11 mouse cellular contexts compared by ENCODE assay signal in the genomic region with DNA sequence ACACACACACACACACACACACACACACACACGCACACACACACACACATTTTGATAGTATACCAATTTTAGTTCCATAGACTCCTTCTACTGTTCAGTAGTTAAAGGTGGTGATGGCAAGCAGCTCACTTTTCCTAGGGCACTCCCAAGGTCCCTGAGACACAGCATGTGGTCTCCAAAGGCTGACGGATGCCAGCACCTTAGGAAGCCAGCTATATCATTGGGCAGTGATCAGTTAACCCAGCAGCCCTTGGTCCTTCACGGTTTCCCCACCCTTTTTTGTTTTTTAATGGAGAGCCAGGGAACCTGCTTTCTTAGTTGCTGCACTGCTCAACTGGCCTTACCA. TPM values are rescaled to one million over a fixed set of nuclear protein-coding genes. Genes with fewer than 3 reads are reported as not detected.
DNase-seq lines count a peak whose midpoint lies in the region; ATAC-seq and TF ChIP-seq lines count a peak whose summit lies in the region.
"Had no signal": no experiment of that assay in that cellular context is flagged by ENCODE, and none has a peak within 500 bp of the region (broad histone marks: within the 10 kb centered on the region; RNA-seq: fewer than 3 reads in every experiment).

No protein-coding gene starts in this region.

- H3K9ac ChIP-seq in heart, postnatal 0 days (replicated peaks; ENCODE audit: low read depth, low read length) = no peak overlapping the region
- H3K9ac ChIP-seq in neural tube, embryonic 12.5 days = no peak overlapping the region
- 0 out of 2 replicates have a peak overlapping the region, but pooled peaks have one; percentile 40 for H3K9ac ChIP-seq in intestine, embryonic 16.5 days (ENCODE audit: low read depth, low read length)

- H3K4me3 ChIP-seq in heart, postnatal 0 days (ENCODE audit: low read depth, low read length) = no peak overlapping the region; the same call in 1 of the 2 replicates
- H3K4me3 ChIP-seq in neural tube, embryonic 12.5 days = no peak overlapping the region
- no peak overlapping the region for H3K4me3 ChIP-seq in intestine, embryonic 16.5 days (ENCODE audit: low read length)

- H3K27me3 ChIP-seq in heart, postnatal 0 days (ENCODE audit: control insufficient read depth, insufficient read depth, low read length) = no peaks in the 10 kb centered on the region
- H3K27me3 ChIP-seq in neural tube, embryonic 12.5 days (replicated peaks) = no peaks in the 10 kb centered on the region
- no peaks in the 10 kb centered on the region for H3K27me3 ChIP-seq in intestine, embryonic 16.5 days (replicated peaks; ENCODE audit: control insufficient read depth, insufficient read depth, low read length)

- ATAC-seq in heart, postnatal 0 days (ENCODE audit: insufficient read depth, low read depth) = no peak
- 0 out of 2 replicates have a peak, but pooled peaks have one; percentile 17 for ATAC-seq in neural tube, embryonic 12.5 days (ENCODE audit: low FRiP score, low read depth)
- ATAC-seq in intestine, embryonic 16.5 days = no peak

- WGBS in heart, postnatal 0 days = 49% methylated on average over 3 of the region's 3 CpGs
- 41% methylated on average over 3 of the region's 3 CpGs for WGBS in neural tube, embryonic 12.5 days
- 39% methylated on average over 3 of the region's 3 CpGs for WGBS in intestine, embryonic 16.5 days

- H3K4me1 ChIP-seq in heart, postnatal 0 days (ENCODE audit: control insufficient read depth, insufficient read depth) = no peaks in the 10 kb centered on the region
- no peaks in the 10 kb centered on the region for H3K4me1 ChIP-seq in neural tube, embryonic 12.5 days
- no peaks in the 10 kb centered on the region for H3K4me1 ChIP-seq in intestine, embryonic 16.5 days (ENCODE audit: control insufficient read depth, insufficient read depth, low read length)

- DNase-seq in heart, postnatal 0 days (ENCODE audit: low spot score) = no peak
- DNase-seq in heart, postnatal 25 days (ENCODE audit: low spot score) = no peak
- DNase-seq in neural tube, embryonic 10.5 days (ENCODE audit: extremely low spot score, low spot score) = no peak
- no peak for DNase-seq in thymus, postnatal 0 days (ENCODE audit: low spot score)
- no peak for DNase-seq in spleen, postnatal 10 days (ENCODE audit: low spot score in 2 of 2)
- DNase-seq: cerebellum, adult 11-12 months; right cerebral cortex, adult 18-20 months; thymus, postnatal 14 days had no signal

- peak overlapping the region; percentile 2; the same call in 1 of the 2 replicates for H3K27ac ChIP-seq in heart, postnatal 0 days (ENCODE audit: low read depth)
- H3K27ac ChIP-seq in neural tube, embryonic 12.5 days = no peak overlapping the region
- H3K27ac ChIP-seq in intestine, embryonic 16.5 days (ENCODE audit: low read length) = no peak overlapping the region

- intact Hi-C loops in heart, postnatal 25 days (cut with DNase I) = loop anchor here (10.0 kb wide), 1 partner anchor 53 kb away; no protein-coding TSS in a partner anchor

- no peak for TF ChIP-seq CTCF in heart, postnatal 0 days (IDR thresholded peaks at IDR 0.05; ENCODE audit: low read depth)

- no peak for TF ChIP-seq EP300 in heart, postnatal 0 days (IDR thresholded peaks at IDR 0.05; ENCODE audit: low read depth)

- no peaks in the 10 kb centered on the region for H3K9me3 ChIP-seq in heart, postnatal 0 days (replicated peaks; ENCODE audit: control insufficient read depth, low read length)
- H3K9me3 ChIP-seq in neural tube, embryonic 12.5 days = no peaks in the 10 kb centered on the region
- no peaks in the 10 kb centered on the region for H3K9me3 ChIP-seq in intestine, embryonic 16.5 days (ENCODE audit: control insufficient read depth, low read length)

- H3K4me2 ChIP-seq in heart, postnatal 0 days (ENCODE audit: low read depth, low read length) = peak overlapping the region; percentile 31; the same call in 1 of the 2 replicates
- no peak overlapping the region for H3K4me2 ChIP-seq in neural tube, embryonic 12.5 days (replicated peaks)
- H3K4me2 ChIP-seq in intestine, embryonic 16.5 days (ENCODE audit: low read depth, low read length) = peak overlapping the region; percentile 38; the same call in 1 of the 2 replicates

- no peaks in the 10 kb centered on the region for H3K36me3 ChIP-seq in heart, postnatal 0 days (replicated peaks; ENCODE audit: control insufficient read depth, insufficient read depth, low read length)
- H3K36me3 ChIP-seq in neural tube, embryonic 12.5 days = no peaks in the 10 kb centered on the region
- no peaks in the 10 kb centered on the region for H3K36me3 ChIP-seq in intestine, embryonic 16.5 days (ENCODE audit: control insufficient read depth, insufficient read depth, low read length)

RNA-seq across cellular contexts. Expression of a gene that starts 0.6 kb away (rescaled TPM):
- total RNA-seq in heart, postnatal 0 days (2014; rRNA removed; ENCODE audit: low replicate concordance) = 3.4 and 16.2 TPM in 2 replicates
- polyA plus RNA-seq in heart, postnatal 0 days (2015; fragmentation: Nextera tagmentation; extraction: Ambion mirVana) = 2.2 and 2.6 TPM in 2 replicates
- total RNA-seq in heart, postnatal 25 days (2021) = 10 to 100 TPM; 16.2 to 17.0 TPM
- polyA plus RNA-seq in neural tube, embryonic 12.5 days (2016; fragmentation: Nextera tagmentation; extraction: Ambion mirVana) = 1.3 and 1.5 TPM in 2 replicates
- polyA plus RNA-seq in intestine, embryonic 16.5 days (2015; fragmentation: Nextera tagmentation; extraction: Ambion mirVana) = 1.5 and 2.0 TPM in 2 replicates
- polyA plus RNA-seq in thymus, postnatal 0 days (2015; fragmentation: Nextera tagmentation; extraction: Ambion mirVana) = 2.3 and 2.4 TPM in 2 replicates
- total RNA-seq: monocyte, adult 5-6 weeks had no signal

RNA-seq across cellular contexts. Expression of a gene that starts 21.1 kb away (rescaled TPM):
- total RNA-seq in heart, postnatal 0 days (2014; rRNA removed; ENCODE audit: low replicate concordance) = 13.8 and 15.2 TPM in 2 replicates
- 16.0 and 19.3 TPM in 2 replicates for polyA plus RNA-seq in heart, postnatal 0 days (2015; fragmentation: Nextera tagmentation; extraction: Ambion mirVana)
- total RNA-seq in heart, postnatal 25 days (2021) = 1 to 10 TPM in 1 of 2 experiments, under 1 TPM in 1; 0.84 to 1.3 TPM
- 0.54 and 0.71 TPM in 2 replicates for polyA plus RNA-seq in neural tube, embryonic 12.5 days (2016; fragmentation: Nextera tagmentation; extraction: Ambion mirVana)
- 4.7 and 8.0 TPM in 2 replicates for polyA plus RNA-seq in intestine, embryonic 16.5 days (2015; fragmentation: Nextera tagmentation; extraction: Ambion mirVana)
- 5.4 and 5.6 TPM in 2 replicates for polyA plus RNA-seq in thymus, postnatal 0 days (2015; fragmentation: Nextera tagmentation; extraction: Ambion mirVana)
- total RNA-seq: monocyte, adult 5-6 weeks had no signal
